In the genomic region with DNA sequence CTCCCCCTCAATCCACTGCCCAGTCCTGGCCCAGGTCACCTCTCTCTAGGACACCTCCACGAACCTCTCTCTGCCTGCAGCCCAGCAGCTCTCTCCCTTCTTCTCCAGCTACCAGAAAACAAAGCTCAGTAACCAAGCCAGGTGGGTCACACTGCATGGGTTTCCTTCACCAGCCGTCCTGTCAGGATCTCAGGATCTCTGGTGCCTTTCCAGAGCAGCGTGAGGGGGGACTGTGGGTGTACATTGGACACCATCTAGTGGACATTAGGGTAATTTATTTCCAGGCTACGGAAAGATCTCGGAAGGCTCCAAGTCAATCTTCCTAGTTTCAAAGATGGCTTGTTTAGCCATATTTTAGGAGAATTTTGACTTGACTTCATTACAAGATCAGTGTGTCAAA, we compare ENCODE assay signal across 8 mouse cellular contexts. TPM values are rescaled to one million over a fixed set of nuclear protein-coding genes. Genes with fewer than 3 reads are reported as not detected.
DNase-seq lines count a peak whose midpoint lies in the region; ATAC-seq and TF ChIP-seq lines count a peak whose summit lies in the region.

No protein-coding gene starts in this region.

- 15% methylated on average over 5 of the region's 5 CpGs for WGBS in intestine, embryonic 14.5 days
- 14% methylated on average over 5 of the region's 5 CpGs for WGBS in intestine, embryonic 16.5 days
- WGBS in bone marrow, adult 2 months: 51% methylated on average over 5 of the region's 5 CpGs
- WGBS in neural tube, embryonic 15.5 days: 14% methylated on average over 5 of the region's 5 CpGs

- H3K4me3 ChIP-seq in intestine, embryonic 14.5 days (ENCODE audit: low read depth, low read length): no peak overlapping the region
- H3K4me3 ChIP-seq in intestine, embryonic 16.5 days (ENCODE audit: low read length): no peak overlapping the region
- H3K4me3 ChIP-seq in bone marrow, adult 2 months (replicated peaks; ENCODE audit: control insufficient read depth, low read depth, low read length): no peak overlapping the region
- H3K4me3 ChIP-seq in neural tube, embryonic 15.5 days (replicated peaks): no peak overlapping the region

- H3K27ac ChIP-seq in intestine, embryonic 14.5 days (ENCODE audit: low read depth): no peak overlapping the region
- no peak overlapping the region for H3K27ac ChIP-seq in intestine, embryonic 16.5 days (ENCODE audit: low read length)
- H3K27ac ChIP-seq in bone marrow, adult 2 months (ENCODE audit: control insufficient read depth, insufficient read depth, low read depth, low read length, poor library complexity): no peak overlapping the region
- H3K27ac ChIP-seq in neural tube, embryonic 15.5 days (replicated peaks): no peak overlapping the region

- no peaks in the 10 kb centered on the region for H3K9me3 ChIP-seq in intestine, embryonic 14.5 days (ENCODE audit: control insufficient read depth, low read length)
- H3K9me3 ChIP-seq in intestine, embryonic 16.5 days (ENCODE audit: control insufficient read depth, low read length): no peaks in the 10 kb centered on the region
- H3K9me3 ChIP-seq in neural tube, embryonic 15.5 days (replicated peaks): no peaks in the 10 kb centered on the region

- no peak for ATAC-seq in intestine, embryonic 14.5 days (replicated peaks; ENCODE audit: low FRiP score, low TSS enrichment, low read depth)
- ATAC-seq in intestine, embryonic 16.5 days: no peak
- peak; percentile 48; the same call in 1 of the 2 replicates for ATAC-seq in neural tube, embryonic 15.5 days (ENCODE audit: low FRiP score)
- ATAC-seq in megakaryocyte-erythroid progenitor cell, adult 5-6 weeks (replicated peaks; ENCODE audit: low FRiP score, low TSS enrichment, poor library complexity, severe bottlenecking): no peak

- peak; percentile 59 for DNase-seq in intestine, embryonic 14.5 days (ENCODE audit: low spot score)
- DNase-seq in fibroblast of lung, adult 2 months (ENCODE audit: low read depth): peak; percentile 26
- DNase-seq in kidney, postnatal 25 days: peak; percentile 49 to 55
- no peak for DNase-seq in layer of hippocampus, postnatal 36 days

- TF ChIP-seq POLR2A in bone marrow, adult 2 months (IDR thresholded peaks at IDR 0.05; ENCODE audit: borderline replicate concordance, control insufficient read depth, low read depth, low read length): no peak

- peaks cover 10% of the 10 kb centered on the region for H3K4me1 ChIP-seq in intestine, embryonic 14.5 days (replicated peaks; ENCODE audit: control insufficient read depth, insufficient read depth, low read length)
- peaks cover 18% of the 10 kb centered on the region for H3K4me1 ChIP-seq in intestine, embryonic 16.5 days (ENCODE audit: control insufficient read depth, insufficient read depth, low read length)
- peaks cover under 1% of the 10 kb centered on the region; the same call in 1 of the 2 replicates for H3K4me1 ChIP-seq in bone marrow, adult 2 months (ENCODE audit: control insufficient read depth, insufficient read depth, low read length)
- peaks cover 26% of the 10 kb centered on the region for H3K4me1 ChIP-seq in neural tube, embryonic 15.5 days

- TF ChIP-seq CTCF in bone marrow, adult 2 months (IDR thresholded peaks at IDR 0.05; ENCODE audit: control insufficient read depth, insufficient read depth, low read length): peak; percentile 38; the same call in 1 of the 2 replicates

- no peak overlapping the region for H3K4me2 ChIP-seq in intestine, embryonic 14.5 days (ENCODE audit: low read length)
- H3K4me2 ChIP-seq in intestine, embryonic 16.5 days (ENCODE audit: low read depth, low read length): no peak overlapping the region
- no peak overlapping the region for H3K4me2 ChIP-seq in neural tube, embryonic 15.5 days

- no peaks in the 10 kb centered on the region for H3K36me3 ChIP-seq in intestine, embryonic 14.5 days (ENCODE audit: control insufficient read depth, insufficient read depth, low read length)
- H3K36me3 ChIP-seq in intestine, embryonic 16.5 days (ENCODE audit: control insufficient read depth, insufficient read depth, low read length): no peaks in the 10 kb centered on the region
- H3K36me3 ChIP-seq in neural tube, embryonic 15.5 days: no peaks in the 10 kb centered on the region

- H3K27me3 ChIP-seq in intestine, embryonic 14.5 days (replicated peaks; ENCODE audit: control insufficient read depth, insufficient read depth, low read length): no peaks in the 10 kb centered on the region
- 0 out of 2 replicates have a peak, but pooled peaks cover 6% of the 10 kb centered on the region for H3K27me3 ChIP-seq in intestine, embryonic 16.5 days (replicated peaks; ENCODE audit: control insufficient read depth, insufficient read depth, low read length)
- no peaks in the 10 kb centered on the region; the same call in 1 of the 2 replicates for H3K27me3 ChIP-seq in neural tube, embryonic 15.5 days (replicated peaks)

- no peak overlapping the region for H3K9ac ChIP-seq in intestine, embryonic 14.5 days (ENCODE audit: low read length)
- H3K9ac ChIP-seq in intestine, embryonic 16.5 days (ENCODE audit: low read depth, low read length): no peak overlapping the region
- no peak overlapping the region for H3K9ac ChIP-seq in neural tube, embryonic 15.5 days (replicated peaks)

RNA-seq across cellular contexts. Expression of gene Parp1, which starts 18.0 kb away (rescaled TPM):
- polyA plus RNA-seq in intestine, embryonic 14.5 days (2014; fragmentation: Nextera tagmentation; extraction: Ambion mirVana): 139 and 145 TPM in 2 replicates
- polyA plus RNA-seq in intestine, embryonic 16.5 days (2015; fragmentation: Nextera tagmentation; extraction: Ambion mirVana): 90.2 and 93.8 TPM in 2 replicates
- 22.0 and 57.7 TPM in 2 replicates for polyA plus RNA-seq in bone marrow, adult 2 months (2011; ENCODE audit: insufficient read depth, insufficient read length, low replicate concordance, missing spikeins)
- 89.1 and 93.8 TPM in 2 replicates for polyA plus RNA-seq in neural tube, embryonic 15.5 days (2015; fragmentation: Nextera tagmentation; extraction: Ambion mirVana)
- total RNA-seq in megakaryocyte-erythroid progenitor cell, adult 5-6 weeks (2014; fragmentation: Nextera tagmentation): 113 and 133 TPM in 2 replicates
- total RNA-seq in megakaryocyte-erythroid progenitor cell, adult 5-6 weeks (2017): 231 and 241 TPM in 2 replicates
- 100 to 1,000 TPM; 131 to 151 TPM for total RNA-seq in layer of hippocampus, postnatal 36 days (2021)

Comparison
In these comparisons a context has a peak if more than half of its experiments do, and no peak if none do; other contexts are left out.
1. DNase-seq: peak in intestine, embryonic 14.5 days (single experiment), fibroblast of lung, adult 2 months (single experiment) and kidney, postnatal 25 days (2 of 2); none in layer of hippocampus, postnatal 36 days (0 of 2).